Mouse (Mus musculus) heart, embryonic 14.5 days (tissue): ENCODE results near the gene U2af2. TPM values are rescaled to one million over a fixed set of nuclear protein-coding genes. Genes with fewer than 3 reads are reported as not detected.
"Not testable (repeated sequence)": the region's sequence is repeated elsewhere in the genome, so short reads cannot be mapped to it uniquely, and the experiment has no call there.

Experiments used
- ATAC-seq: fragments of 200-750 bp; cut with Nextera tagmentation; 2 replicates; pipeline ENCODE4 v1.8.0; 2017; ENCODE audit warnings: low read depth, moderate TSS enrichment; ENCODE audit not compliant: insufficient number of reproducible peaks, insufficient read depth, low FRiP score
- H3K27ac ChIP-seq, 2 experiments: fragments of 200-500 bp in 1 of 2; fragments of 300-500 bp in 1 of 2; sonication (generic) in 1 of 2; replicated peaks in 1 of 2; 2 replicates each; pipeline ENCODE4 v1.5.1; 2012 to 2014; ENCODE audit warnings: low read depth in 2 of 2, low read length in 2 of 2, control low read depth in 1 of 2, mild to moderate bottlenecking in 1 of 2, mixed read lengths in 1 of 2; ENCODE audit not compliant: control insufficient read depth in 1 of 2, insufficient read depth in 1 of 2
- H3K27me3 ChIP-seq: fragments of 300-500 bp; sonication (generic); 2 replicates; pipeline ENCODE4 v1.6.1; 2014; ENCODE audit warnings: mild to moderate bottlenecking, low read length, control low read depth; ENCODE audit not compliant: control insufficient read depth, insufficient read depth
- H3K36me3 ChIP-seq: fragments of 300-500 bp; sonication (generic); 2 replicates; pipeline ENCODE4 v1.6.1; 2014; ENCODE audit warnings: mild to moderate bottlenecking, control low read depth, low read length, mixed read lengths; ENCODE audit not compliant: control insufficient read depth, insufficient read depth
- H3K4me1 ChIP-seq, 2 experiments: fragments of 200-500 bp in 1 of 2; fragments of 300-500 bp in 1 of 2; sonication (generic) in 1 of 2; 2 replicates each; pipeline ENCODE4 v1.6.1; 2012 to 2014; ENCODE audit warnings: low read length in 2 of 2, control low read depth in 1 of 2, mixed read lengths in 1 of 2; ENCODE audit not compliant: control insufficient read depth in 2 of 2, insufficient read depth in 2 of 2
- H3K4me2 ChIP-seq: fragments of 300-500 bp; sonication (generic); 2 replicates; pipeline ENCODE4 v1.6.1; 2014; ENCODE audit warnings: mild to moderate bottlenecking, low read length
- H3K4me3 ChIP-seq, 2 experiments: fragments of 200-500 bp in 1 of 2; fragments of 300-500 bp in 1 of 2; sonication (generic) in 1 of 2; 2 replicates each; pipeline ENCODE4 v1.5.1; 2012 to 2014; ENCODE audit warnings: low read length in 2 of 2, mild to moderate bottlenecking in 2 of 2, control low read depth in 1 of 2, low read depth in 1 of 2, moderate library complexity in 1 of 2; ENCODE audit not compliant: control insufficient read depth in 1 of 2, insufficient read depth in 1 of 2
- H3K9ac ChIP-seq: fragments of 300-500 bp; sonication (generic); 2 replicates; pipeline ENCODE4 v1.6.1; 2014; ENCODE audit warnings: mild to moderate bottlenecking, low read length
- H3K9me3 ChIP-seq: fragments of 300-500 bp; sonication (generic); 2 replicates; pipeline ENCODE4 v1.6.1; 2016; ENCODE audit warnings: low read length, control low read depth; ENCODE audit not compliant: control insufficient read depth
- WGBS: fragments of 180-500 bp; shearing (Covaris S2); extraction: QIAGEN DNeasy Blood & Tissue Kit; methylation state at CpG from one replicate; pipeline ENCODE4 v1.1.7; 2014; 5-methylcytosine and 5-hydroxymethylcytosine counted together
- polyA plus RNA-seq: library from polyadenylated mRNA; unstranded; fragments of >200 nt; fragmentation: Nextera tagmentation; extraction: Ambion mirVana; gene quantifications from 2 replicates; pipeline ENCODE4 v1.2.1, GENCODE M21; 2014

U2af2 gene
- polyA plus RNA-seq, 1 experiment from 2014 or later = 66.2 TPM

- peaks cover 3 to 11% of the 10 kb centered on the region in 2 experiments; a peak in 3 of 4 replicates for H3K4me1 ChIP-seq
- no peak overlapping the region for H3K27ac ChIP-seq
- H3K4me3 ChIP-seq = no peak overlapping the region
- peaks cover 72% of the 10 kb centered on the region for H3K36me3 ChIP-seq
- H3K4me2 ChIP-seq = no peak overlapping the region
- no peak overlapping the region for H3K9ac ChIP-seq
- H3K9me3 ChIP-seq = no peaks in the 10 kb centered on the region
- no peak for ATAC-seq
- 74% methylated on average over 2 of the region's 2 CpGs for WGBS
- H3K27me3 ChIP-seq = no peaks in the 10 kb centered on the region
Observed at GRCm38 (mm10) chr7:5076931-5077330, 15.0 kb downstream of the U2af2 start.

- 44% methylated on average over 9 of the region's 13 CpGs for WGBS
- H3K27me3 ChIP-seq, H3K9me3 ChIP-seq, ATAC-seq: not testable (repeated sequence)
- peak overlapping the region; percentile 99 for H3K9ac ChIP-seq
- H3K4me3 ChIP-seq = peak overlapping the region; percentile 88 to 100
- peak overlapping the region; percentile 87 for H3K4me2 ChIP-seq
- peak overlapping the region; percentile 58 to 96 for H3K27ac ChIP-seq
- peaks cover 69% of the 10 kb centered on the region for H3K36me3 ChIP-seq
- peaks cover 3 to 14% of the 10 kb centered on the region in 2 experiments; a peak in 3 of 4 replicates for H3K4me1 ChIP-seq
Observed at GRCm38 (mm10) chr7:5079365-5080009, 17.5 kb downstream of the U2af2 start.

DNA sequence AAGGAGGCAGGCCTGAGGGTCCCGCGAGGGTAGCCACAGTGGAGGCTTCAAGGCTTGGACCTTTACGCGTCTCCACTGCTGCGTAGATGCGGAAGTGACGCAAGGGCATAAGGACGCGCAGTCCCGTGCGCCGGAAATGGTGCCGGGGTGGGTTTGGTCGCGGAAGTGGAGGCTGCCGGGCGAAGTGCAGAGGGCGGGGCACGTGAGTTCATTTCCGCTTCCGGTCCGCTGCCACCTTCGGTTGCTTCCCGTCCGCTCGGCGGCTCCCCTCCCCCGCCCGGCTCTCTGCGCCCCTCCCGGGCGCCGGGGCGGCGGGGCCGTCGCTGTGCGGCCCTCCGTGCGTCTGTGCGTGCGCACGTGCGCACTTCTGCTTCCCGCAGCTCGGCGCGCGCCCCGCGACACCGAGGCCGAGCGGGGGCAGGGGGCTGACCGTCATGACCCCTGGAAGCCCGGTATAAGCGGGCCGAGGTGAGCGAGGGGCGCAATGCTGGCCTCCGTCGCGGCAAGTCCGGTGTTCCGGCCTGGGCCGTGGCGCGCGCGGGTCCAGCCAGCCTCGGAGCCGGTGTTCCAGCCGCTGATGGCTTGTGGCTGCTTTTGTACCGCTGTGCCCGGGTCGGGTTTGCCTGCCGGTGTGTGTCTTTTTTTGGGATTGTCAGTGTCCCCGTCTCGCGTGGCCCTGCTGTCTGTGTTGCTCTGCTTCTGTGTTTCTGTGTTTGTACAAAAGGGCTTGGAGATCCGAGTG, 18.2 kb downstream of the U2af2 start, which contains the start of gene Epn1:
Gene Epn1 (plus strand): TSS at position 226 of the 742 bp plus-strand sequence.
- ATAC-seq = peak; percentile 86
- H3K9ac ChIP-seq = peak within 1 kb of the TSS; percentile 99
- peak within 1 kb of the TSS; percentile 87 for H3K4me2 ChIP-seq
- H3K4me1 ChIP-seq = peaks cover 3 to 17% of the 10 kb centered on the region in 2 experiments; a peak in 3 of 4 replicates
- H3K4me3 ChIP-seq = peak within 1 kb of the TSS; percentile 88 to 100
- peak within 1 kb of the TSS; percentile 85 to 96 for H3K27ac ChIP-seq
- no peaks in the 10 kb centered on the region for H3K27me3 ChIP-seq
- no peaks in the 10 kb centered on the region for H3K9me3 ChIP-seq
- peaks cover 69% of the 10 kb centered on the region for H3K36me3 ChIP-seq
- WGBS = under 1% methylated on average over 79 of the region's 81 CpGs

DNA sequence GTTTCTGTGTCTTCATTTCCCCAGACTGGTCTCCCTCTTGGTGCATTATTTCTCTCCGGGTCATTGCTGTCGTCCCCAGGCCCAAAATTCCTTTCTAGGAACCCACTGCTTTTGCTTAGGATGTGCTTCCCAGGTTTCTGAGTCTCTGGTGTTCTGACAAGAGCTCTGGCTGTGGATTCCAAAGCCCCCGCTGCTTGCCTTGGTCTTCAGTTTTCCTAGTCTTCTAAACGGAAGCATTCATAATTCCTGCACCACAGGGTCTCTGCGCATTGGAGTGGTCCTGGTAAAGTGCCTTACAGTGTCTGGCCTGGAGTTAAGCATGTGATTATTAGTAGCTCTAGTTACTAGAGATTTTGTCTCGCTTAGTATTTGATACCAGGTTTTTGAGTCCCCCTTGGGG, 18.9 kb downstream of the U2af2 start:
- Histone ChIP-seq H3K27me3 (no peaks in the 10 kb centered on the region), H3K36me3 (peaks cover 70% of the 10 kb centered on the region), H3K27ac (peak overlapping the region; percentile 85 to 96), H3K4me3 (peak overlapping the region; percentile 88 to 100), H3K4me2 (peak overlapping the region; percentile 87), H3K9ac (peak overlapping the region; percentile 99), H3K4me1 (peaks cover 3 to 22% of the 10 kb centered on the region in 2 experiments; a peak in 3 of 4 replicates), H3K9me3 (no peaks in the 10 kb centered on the region)
- WGBS = 10% methylated on average over 6 of the region's 6 CpGs
- no peak for ATAC-seq

DNA sequence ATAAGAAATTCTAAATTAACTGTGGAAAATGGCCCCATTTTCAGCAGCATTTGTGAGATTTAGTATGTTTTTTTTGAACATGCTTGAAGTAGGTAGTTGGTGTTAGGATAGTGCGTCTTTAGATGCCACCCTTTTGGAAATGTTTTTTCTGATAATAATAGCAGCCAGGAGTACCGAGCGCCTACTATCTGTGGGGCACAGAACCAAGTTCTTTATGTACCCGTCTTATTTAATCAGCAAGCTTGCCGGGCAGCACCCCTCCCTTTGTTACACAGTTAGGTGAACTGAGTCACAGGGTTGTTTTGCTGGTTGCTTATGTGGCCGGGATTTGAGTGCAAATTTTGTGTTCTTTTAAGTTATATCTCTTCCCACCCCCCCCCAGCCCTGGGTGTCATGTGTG, 19.3 kb downstream of the U2af2 start:
- Histone ChIP-seq H3K4me3 (peak overlapping the region; percentile 8 to 100; a peak in 2 of 4 replicates), H3K4me2 (peak overlapping the region; percentile 87), H3K9ac (peak overlapping the region; percentile 99), H3K36me3 (peaks cover 70% of the 10 kb centered on the region), H3K27ac (no peak overlapping the region), H3K4me1 (peaks cover 3 to 22% of the 10 kb centered on the region in 2 experiments; a peak in 3 of 4 replicates), H3K9me3 (no peaks in the 10 kb centered on the region), H3K27me3 (no peaks in the 10 kb centered on the region)
- ATAC-seq = no peak
- WGBS = 48% methylated on average over 6 of the region's 6 CpGs

DNA sequence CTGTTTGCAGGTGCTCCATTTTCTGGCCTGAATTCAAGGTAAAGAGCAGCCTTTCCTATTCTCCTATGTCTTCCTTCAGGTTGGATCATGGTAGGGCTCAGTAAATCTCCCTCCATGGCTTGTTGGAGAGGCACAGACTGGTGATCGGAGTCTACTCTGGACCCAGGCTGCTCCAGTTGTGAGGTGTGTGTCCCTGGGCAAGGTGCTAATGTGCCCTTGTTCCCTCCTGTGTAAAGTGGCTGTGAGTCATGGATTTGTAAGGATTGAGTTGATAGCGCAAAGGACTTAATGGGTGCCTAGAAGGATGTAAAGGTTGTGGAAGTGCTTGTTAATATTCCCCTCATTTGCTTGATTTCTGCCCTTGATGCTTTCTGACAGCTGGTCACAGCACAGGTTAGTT, 20.0 kb downstream of the U2af2 start:
- H3K27me3 ChIP-seq = no peaks in the 10 kb centered on the region
- H3K4me2 ChIP-seq = peak overlapping the region; percentile 87
- WGBS = 94% methylated on average over 2 of the region's 2 CpGs
- no peak overlapping the region for H3K27ac ChIP-seq
- 0 out of 2 replicates have a peak overlapping the region, but pooled peaks have one; percentile 21 for H3K9ac ChIP-seq
- H3K36me3 ChIP-seq = peaks cover 68% of the 10 kb centered on the region
- no peak for ATAC-seq
- H3K9me3 ChIP-seq = no peaks in the 10 kb centered on the region
- H3K4me1 ChIP-seq = peaks cover 3 to 22% of the 10 kb centered on the region in 2 experiments; a peak in 3 of 4 replicates
- H3K4me3 ChIP-seq = no peak overlapping the region

DNA sequence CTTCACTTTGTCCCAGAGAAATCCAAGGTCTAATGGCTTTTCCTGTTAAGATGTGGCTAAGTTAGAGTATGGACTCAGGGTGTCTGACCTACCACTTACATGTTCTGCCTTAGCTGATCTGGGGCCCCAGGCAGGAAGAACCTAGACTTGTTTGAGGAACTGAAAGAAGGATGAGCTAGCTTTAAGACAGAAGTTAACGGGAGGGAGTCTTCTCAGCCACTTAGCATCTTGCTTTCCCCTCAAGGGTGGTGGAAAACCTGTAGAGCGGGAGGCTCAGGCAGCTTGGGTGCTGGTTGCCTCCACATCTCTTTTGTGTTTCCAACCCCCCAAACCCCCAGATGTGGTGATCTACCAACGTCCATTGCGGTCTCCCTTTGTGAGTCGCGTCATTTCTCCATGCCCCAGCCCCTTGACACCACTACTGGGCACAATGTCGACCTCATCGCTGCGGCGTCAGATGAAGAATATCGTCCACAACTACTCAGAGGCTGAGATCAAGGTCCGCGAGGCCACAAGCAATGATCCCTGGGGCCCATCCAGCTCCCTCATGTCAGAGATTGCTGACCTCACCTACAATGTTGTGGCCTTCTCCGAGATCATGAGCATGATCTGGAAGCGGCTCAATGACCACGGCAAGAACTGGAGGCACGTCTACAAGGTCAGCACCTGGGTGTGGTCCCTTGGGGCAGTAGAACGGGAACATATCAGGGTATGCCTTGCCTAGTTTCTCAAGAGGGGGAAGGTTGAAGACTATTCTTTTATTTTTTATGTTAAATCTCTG, 21.6 kb downstream of the U2af2 start:
- peaks cover 66% of the 10 kb centered on the region for H3K36me3 ChIP-seq
- no peak overlapping the region for H3K4me3 ChIP-seq
- no peak for ATAC-seq
- peaks cover 3 to 22% of the 10 kb centered on the region in 2 experiments; a peak in 3 of 4 replicates for H3K4me1 ChIP-seq
- H3K9me3 ChIP-seq = no peaks in the 10 kb centered on the region
- no peak overlapping the region for H3K4me2 ChIP-seq
- H3K27ac ChIP-seq = no peak overlapping the region
- H3K9ac ChIP-seq = no peak overlapping the region
- H3K27me3 ChIP-seq = no peaks in the 10 kb centered on the region
- 92% methylated on average over 18 of the region's 18 CpGs for WGBS
